Mouse (Mus musculus) G1E (cell line): ENCODE measurements around the gene Ccr4.

ENCODE experiments used
- CTCF ChIP-seq: IDR thresholded peaks from 2 replicates; pipeline ENCODE4 v1.5.1; 2012; ENCODE audit warnings: low read depth, low read length, inconsistent platforms, mixed read lengths
- GATA1 ChIP-seq: IDR thresholded peaks from 2 replicates; pipeline ENCODE4 v1.6.1; 2012; ENCODE audit warnings: borderline replicate concordance, low read length, inconsistent platforms, mixed read lengths
- GATA2 ChIP-seq: IDR thresholded peaks from 2 replicates; pipeline ENCODE4 v1.6.1; 2012; ENCODE audit warnings: low read depth, low read length, inconsistent platforms, borderline replicate concordance
- POLR2AphosphoS5 ChIP-seq: IDR thresholded peaks from 2 replicates; pipeline ENCODE4 v1.6.1; 2012; ENCODE audit warnings: low read depth, low read length, inconsistent platforms; ENCODE audit not compliant: insufficient replicate concordance
- TAL1 ChIP-seq: conservative IDR thresholded peaks from 2 replicates; pipeline ENCODE4 v1.6.1; 2012; ENCODE audit warnings: low read depth, low read length, inconsistent platforms, mixed read lengths

- TF ChIP-seq CTCF (no peak), GATA1 (no peak), TAL1 (no peak), POLR2AphosphoS5 (no peak), GATA2 (no peak)
These were observed 17.9 kb downstream of the Ccr4 start for GRCm38 (mm10) chr9:114486808-114487207.
